Mouse (Mus musculus) layer of hippocampus, adult 9-10 months (tissue): ENCODE results near the gene Plin2.
"Not testable (repeated sequence)": the region's sequence is repeated elsewhere in the genome, so short reads cannot be mapped to it uniquely, and the experiment has no call there.

Source experiments
- DNase-seq: peaks from one replicate; pipeline ENCODE4 v3.0.0; 2022; ENCODE audit warnings: low spot score

Plin2 gene

DNA sequence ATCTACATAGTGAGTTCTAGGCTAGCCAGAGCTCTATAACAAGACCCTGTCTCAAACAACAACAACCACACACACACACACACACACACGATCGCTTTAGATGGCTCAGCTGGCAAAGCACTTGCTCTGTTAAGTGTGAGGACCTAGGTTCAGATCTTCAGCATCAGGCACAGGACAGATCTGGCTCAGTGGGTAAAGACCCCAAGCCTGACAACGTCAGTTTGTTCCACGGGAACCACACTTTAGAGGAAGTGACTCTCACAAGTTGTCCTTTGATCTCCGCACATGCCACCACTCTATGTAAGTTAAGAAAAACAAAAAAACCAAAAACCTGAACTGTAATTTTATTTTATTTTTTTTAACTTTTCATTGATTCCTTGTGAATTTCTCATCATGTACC, 13.4 kb upstream of the Plin2 start:
- no peak for DNase-seq

DNA sequence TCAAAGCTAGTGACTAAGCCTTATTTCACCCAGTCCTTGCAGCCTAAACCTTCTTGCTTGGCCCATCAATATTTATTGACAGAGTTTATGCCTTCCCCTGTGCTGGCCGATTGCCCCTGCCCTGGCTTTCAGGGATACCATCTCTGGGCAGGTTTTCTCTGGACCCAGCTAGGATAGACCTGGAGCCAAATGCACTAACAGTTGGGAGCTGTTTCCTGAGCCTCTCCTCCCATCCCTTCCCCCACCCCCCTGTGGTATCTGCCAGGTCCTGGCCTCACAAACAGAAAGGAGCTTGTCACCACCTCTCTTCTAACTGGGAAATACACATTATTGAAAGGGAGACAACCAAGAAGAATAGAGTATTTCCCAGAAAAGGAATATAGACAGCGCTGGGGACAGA, 12.0 kb upstream of the Plin2 start:
- DNase-seq = no peak

DNA sequence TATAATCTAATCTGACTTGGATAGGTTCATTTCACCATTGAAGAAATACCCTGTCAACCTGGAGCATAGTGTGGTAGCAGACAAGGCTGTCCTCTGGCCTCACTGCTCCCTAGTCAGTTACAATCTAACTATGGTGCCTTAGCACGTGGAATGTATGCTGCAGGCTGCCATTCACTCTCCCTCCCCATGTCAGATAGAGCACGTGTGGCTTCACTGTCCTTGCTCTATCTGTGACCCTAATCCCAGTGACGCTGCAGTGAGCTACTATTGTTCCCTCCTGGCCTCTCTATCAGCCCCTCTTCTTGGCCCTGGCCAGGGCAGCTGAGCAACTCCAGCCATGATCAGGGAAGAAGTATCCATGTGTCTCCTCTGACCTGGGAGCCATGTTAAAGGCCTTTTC, 11.6 kb upstream of the Plin2 start:
- no peak for DNase-seq

DNA sequence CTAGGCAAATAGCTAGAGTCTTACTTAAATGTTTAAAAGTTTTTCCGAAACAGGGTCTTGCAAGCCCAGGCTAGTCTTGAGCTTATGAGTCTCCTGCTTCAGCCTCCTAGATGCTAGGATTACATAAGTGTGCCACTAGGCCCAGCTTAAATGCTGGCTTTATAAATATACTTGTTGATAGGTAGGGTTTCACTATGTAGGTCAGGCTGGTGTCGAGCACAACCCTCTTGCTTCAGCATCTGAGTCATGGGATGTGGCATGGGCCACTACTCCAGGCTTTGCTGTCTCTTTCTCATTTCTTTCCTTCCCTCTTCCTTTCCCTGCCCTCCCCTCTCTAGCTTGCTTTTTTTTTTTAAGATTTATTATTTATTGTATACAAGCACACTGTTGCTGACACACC, 9.8 kb upstream of the Plin2 start:
- DNase-seq = no peak

DNA sequence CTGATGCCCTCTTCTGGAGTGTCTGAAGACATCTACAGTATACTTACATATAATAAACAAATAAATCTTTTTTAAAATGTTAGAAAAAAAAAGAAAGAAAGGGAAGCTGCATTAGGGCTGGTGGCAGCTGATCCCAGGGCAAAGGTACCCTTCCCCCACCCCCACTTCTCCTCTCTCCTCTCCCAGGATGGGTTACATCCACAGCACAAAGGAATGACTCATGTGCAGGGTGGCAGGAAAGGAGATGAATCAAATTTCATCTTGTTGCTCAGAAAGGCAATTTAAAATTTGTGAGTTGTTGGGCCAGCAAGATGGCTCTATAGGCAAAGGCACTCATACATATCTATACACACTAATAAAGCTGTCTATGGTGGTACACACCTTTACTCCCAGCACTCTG, 6.9 kb upstream of the Plin2 start:
- no peak for DNase-seq

DNA sequence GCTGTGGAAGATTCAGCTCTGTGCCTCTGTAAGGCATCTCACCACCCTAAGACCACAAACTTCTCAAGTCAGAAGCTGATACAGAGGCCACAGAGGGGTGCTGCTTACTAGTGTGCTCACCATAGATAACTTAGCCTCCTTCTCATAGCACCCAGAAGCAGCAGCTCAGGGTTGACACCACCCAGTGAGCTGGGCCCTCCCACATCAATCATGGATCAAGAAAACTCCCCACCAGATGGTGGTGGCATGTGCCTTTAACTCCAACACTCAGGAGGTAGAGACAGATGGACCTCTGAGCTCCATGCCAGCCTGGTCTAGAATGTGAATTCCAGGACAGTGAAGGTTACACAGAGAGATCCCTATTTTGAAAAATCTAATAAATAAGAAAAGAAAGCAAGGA, 4.9 kb upstream of the Plin2 start:
- not testable (repeated sequence) for DNase-seq

DNA sequence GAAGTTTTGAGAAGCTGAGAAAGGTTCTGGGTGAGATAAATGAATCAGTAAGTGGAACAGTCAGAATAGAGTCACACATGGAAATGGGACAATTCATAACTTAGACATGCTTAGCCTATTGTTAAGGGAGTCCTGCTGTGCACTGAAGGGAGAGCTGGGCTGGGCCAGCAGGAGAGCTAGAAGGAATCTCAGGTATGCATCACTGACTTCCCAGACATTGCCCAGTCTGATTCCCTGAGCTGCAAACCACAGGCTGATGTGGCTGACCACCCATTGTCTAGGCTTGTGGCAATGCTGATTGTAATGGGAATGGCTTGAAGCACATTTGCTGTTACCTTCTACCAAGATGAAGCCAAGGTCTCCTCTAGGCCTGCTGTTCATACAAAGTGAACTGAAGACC, 4.3 kb upstream of the Plin2 start:
- not testable (repeated sequence) for DNase-seq

DNA sequence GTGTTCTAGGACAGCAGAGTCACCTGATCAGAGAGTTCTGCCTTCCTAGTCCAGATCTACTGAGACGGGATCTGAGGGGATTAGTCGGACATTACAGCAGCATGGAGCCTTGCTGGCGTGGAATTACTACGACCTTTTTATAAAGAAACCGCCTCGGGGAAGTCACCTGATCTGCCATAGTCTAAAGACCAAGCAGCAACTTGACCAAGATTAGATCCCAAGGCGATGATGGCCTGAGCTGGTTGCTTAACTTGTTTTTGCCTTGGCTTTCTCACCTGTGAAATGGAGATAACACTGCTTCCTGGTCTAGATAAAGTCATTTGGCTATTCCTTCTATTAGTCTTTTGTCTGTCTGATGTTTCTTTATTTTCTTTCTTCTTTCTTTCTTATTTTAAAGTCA, 2.6 kb upstream of the Plin2 start:
- no peak for DNase-seq

DNA sequence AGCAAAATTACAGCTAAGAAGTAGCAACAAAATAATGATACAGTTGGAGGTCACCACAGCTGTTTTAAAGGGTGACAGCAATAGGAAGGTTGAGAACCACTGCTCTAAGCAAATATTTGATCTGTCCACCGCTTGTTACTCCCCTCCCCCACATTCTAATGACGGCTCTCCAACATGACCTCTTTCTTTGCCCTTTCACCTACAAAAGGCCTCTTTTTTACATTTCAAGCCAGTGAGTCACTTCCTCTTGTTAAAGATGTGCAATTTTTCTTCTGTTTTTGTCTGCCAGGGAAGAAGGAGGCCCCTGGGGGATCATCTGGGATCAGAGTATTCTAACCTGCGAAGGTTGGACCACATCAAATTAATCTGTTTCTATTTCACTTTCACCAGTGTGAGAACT, 1.9 kb upstream of the Plin2 start:
- DNase-seq = no peak

DNA sequence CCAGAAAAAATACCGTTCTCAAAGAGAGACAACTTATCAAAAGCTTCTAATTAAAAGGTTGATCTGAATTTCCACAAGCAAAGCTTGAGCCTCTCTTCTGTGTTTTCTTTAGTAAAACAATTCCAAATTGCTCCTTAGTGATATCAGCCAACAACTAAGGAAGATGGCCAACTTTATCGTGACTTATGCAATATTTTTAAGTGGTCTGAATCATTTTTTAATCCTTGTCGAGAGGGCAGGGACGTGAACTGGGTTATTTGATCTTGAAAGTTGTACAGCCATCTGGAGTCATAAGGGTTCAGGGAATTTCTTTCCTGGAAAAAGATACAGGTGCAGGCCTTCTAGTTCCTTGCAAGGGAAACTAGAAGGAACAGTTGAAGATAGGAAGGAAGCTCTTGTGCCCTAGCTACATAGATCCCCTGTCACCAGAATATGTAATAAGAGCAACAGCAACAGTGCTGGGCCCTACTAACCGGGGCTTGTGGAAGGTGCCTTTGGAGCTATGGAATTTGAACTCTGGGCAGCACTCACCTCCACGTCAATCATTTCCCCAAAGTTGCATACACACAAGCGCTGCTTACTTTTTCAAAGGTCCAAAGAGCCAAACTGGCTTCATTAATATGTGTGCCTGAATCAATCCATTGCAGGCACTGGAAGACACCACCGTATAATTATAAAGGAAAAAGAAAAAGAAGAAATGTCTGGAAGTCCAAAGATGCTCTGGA, 884 bp upstream of the Plin2 start:
- DNase-seq = no peak

DNA sequence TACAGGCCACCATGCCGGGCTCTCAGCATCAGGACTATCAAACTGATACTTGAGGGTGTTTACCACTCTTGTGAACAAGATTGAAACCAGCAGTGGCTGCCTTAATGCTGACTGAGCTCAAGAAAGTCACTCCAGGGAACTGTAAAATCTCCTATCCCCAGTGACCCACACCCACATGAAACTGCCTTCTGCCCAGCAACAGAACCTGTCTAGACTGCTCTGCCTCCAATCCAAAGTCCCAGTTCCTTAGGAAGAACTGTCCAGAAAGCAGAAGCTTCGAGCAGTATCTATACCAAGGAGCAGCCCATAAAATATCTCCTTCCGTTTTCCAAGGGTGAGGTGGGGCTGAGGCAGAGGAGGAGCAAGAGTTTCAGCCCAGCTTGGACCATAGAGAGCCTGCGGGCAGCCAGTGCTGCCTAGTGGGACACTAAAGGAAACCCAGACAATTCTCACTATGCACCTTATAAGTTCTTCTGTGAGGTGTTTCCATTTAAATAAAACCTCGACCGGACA, 563 bp downstream of the Plin2 start:
- not testable (repeated sequence) for DNase-seq

DNA sequence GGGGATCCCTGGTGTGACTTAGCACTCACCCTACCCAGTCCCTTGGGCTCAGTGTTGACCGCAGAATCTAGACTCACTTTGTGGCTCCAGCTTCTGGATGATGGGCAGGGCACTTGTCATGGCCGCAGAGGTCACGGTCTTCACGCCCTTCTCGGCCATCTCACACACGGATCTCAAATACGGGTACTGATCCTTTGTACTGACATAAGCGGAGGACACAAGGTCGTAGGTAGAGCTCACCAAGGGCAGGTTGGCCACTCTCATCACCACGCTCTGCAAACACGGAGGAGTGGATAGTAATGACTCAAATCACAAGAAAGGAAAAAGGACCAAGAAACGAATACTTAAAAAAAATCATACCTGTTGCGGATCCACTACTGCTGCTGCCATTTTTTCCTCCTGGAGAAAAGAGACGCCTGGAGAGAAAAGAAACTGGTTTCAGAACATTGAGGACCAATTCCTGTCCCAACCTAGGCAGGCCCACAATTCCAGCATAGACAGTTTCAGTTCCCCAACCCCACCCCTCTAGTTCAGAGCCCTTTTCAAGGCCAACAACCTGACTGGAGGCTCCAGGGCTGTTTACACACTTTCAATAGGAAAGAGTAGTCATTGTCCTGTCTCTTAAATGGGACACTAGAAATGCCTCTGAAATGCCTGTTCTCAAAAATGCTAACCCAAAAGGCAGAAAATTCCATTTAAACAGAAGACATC, 1.4 kb downstream of the Plin2 start:
- no peak for DNase-seq

DNA sequence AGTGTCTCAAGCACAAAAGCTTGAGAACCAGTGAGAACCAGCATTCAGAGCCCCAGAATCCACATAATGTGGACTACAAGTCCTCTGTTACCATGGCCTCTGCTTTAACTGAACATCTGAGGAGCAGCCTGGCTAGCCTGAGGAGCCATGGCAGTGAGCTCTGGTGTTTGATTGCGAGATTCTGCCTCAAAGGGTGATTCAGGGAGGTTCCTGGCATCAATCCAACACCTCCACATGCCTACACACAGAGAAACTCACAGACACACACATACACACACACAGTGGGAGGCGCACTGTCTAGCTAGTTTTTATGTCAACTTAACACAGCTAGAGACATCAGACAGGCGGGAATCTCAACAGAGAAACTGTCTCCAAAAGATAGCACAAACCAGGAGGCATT, 4.3 kb downstream of the Plin2 start:
- no peak for DNase-seq

DNA sequence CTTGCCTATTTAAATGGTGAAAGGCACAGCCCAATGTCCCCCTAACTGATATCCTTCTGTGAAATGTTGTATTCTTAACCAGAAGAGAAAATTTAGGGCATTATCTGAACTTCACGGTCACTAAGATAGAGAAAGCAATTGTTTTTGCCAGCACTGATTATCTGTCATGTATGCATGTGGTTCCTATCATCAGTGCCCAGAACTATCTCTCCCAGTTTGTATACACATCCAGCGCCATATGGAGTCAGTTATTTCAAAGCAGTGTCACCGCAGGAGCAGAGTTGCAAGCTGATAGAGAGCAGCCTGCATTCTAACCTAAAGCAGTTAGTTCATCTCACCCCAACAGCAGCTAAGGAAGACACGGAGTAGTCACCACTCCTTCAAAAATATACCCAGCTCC, 5.9 kb downstream of the Plin2 start:
- DNase-seq = no peak

DNA sequence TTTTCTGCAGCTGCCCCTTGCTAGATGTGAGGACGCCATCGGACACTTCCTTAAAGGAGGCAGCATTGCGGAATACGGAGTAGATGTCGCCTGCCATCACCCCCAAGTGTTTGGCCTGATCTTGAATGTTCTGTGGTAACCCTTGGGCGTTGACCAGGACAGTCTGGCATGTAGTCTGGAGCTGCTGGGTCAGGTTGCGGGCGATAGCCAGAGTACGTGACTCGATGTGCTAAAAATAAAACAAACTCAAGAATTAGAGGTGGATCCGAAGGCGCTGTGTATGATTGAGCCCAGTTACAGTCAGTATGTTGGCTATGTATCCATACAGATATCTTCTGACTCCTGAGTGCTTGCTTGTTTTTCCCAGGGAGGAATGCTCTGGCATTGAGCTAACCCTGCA, 12.7 kb downstream of the Plin2 start:
- DNase-seq = no peak

DNA sequence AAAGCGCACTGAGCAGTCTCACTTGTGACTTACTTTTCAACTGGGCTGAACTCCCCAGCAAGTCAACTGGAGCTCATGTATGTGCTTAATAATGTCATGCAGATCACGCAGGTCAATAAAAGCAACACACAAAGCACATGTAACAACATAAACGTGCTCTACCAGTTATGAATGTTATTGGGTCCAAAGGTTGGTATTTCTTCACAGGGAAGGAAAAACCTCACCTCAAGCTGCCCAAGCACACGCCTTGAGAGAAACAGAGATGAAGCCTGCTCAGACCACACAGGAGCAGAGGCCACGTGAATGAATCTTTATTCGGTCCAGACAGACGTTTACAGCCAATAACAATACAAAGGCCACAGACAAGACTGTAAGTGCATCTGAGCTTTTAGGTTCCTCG, 13.4 kb downstream of the Plin2 start:
- DNase-seq = not testable (repeated sequence)

DNA sequence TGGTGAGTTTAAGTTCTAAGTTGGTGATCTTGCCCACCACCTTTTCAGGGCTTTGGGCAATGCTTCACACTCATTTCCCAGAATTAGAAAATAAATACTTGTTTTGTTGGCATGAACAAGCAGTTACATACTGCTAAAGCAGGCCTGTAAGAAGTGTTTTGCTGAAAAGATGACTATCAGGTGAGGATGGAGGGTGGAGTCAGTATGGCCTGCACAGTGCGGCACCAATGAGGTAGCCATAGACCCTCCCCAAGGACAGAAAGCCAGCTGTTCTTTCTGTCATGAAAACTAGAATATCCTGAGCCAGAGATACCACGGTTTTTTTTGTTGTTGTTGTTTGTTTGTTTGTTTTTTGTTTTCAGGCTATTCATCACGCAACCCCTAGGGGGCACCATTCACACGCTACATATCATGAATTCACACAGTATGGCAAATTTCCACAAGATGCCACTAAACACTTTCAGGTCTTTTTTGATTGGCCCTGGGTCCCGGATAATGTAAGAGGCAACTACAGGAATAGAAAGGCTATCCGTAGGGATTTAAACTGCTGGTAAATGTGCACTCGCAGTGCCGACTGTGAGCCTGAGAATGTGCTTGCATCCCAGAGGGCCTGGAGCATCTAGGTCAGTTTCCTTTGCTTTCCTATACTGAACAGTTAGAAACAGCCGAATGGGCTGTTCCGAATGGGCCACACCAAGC, 18.0 kb downstream of the Plin2 start:
- DNase-seq = no peak

DNA sequence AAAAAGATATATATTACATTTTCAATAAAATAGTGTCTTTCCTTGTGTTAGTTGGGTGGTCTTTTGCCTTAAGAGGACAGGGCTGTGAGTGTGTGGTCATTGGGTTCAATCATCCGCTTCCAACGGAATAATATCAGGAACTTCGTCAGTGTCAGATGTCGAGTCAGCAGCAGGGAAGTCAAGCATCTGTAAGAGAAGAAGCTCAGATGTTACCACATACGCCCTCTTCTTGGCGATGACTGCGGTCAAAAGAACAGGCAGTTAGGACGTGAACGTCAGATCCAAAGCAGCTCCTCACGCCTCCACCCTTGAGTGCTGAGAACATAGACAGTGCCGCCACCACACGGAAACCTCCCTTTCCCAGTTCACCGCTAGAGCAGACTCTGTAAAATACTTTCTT, 21.5 kb downstream of the Plin2 start:
- not testable (repeated sequence) for DNase-seq

DNA sequence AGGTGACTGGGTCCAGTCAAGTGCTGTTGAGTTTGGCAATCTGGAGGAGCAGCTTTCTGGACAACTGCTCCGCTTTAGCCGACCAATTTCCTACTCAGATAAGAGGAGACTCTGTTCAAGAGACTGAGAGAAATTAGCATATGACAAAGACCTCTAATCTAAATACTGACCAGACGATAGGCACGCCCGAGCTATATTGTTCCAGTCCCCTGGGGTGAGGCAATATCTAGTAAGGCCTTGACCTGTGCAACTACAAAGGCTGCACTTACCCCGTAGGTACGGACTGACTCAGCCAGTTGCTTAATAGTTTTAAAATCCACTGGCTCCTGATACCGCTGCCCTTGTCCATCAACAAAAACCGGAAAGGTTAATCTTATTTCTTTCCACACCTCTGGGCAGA, 32.3 kb downstream of the Plin2 start:
- DNase-seq = not testable (repeated sequence)

DNA sequence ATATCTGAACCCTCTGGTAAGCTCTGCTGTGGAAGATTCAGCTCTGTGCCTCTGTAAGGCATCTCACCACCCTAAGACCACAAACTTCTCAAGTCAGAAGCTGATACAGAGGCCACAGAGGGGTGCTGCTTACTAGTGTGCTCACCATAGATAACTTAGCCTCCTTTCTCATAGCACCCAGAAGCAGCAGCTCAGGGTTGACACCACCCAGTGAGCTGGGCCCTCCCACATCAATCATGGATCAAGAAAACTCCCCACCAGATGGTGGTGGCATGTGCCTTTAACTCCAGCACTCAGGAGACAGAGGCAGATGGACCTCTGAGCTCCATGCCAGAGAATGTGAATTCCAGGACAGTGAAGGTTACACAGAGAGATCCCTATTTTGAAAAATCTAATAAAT, 35.0 kb downstream of the Plin2 start:
- DNase-seq = not testable (repeated sequence)

DNA sequence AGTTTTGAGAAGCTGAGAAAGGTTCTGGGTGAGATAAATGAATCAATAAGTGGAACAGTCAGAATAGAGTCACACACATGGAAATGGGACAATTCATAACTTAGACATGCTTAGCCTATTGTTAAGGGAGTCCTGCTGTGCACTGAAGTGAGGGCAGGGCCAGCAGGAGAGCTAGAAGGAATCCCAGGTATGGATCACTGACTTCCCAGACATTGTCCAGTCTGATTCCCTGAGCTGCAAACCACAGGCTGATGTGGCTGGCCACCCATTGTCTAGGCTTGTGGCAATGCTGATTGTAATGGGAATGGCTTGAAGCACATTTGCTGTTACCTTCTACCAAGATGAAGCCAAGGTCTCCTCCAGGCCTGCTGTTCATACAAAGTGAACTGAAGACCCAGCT, 35.5 kb downstream of the Plin2 start:
- DNase-seq = not testable (repeated sequence)

DNA sequence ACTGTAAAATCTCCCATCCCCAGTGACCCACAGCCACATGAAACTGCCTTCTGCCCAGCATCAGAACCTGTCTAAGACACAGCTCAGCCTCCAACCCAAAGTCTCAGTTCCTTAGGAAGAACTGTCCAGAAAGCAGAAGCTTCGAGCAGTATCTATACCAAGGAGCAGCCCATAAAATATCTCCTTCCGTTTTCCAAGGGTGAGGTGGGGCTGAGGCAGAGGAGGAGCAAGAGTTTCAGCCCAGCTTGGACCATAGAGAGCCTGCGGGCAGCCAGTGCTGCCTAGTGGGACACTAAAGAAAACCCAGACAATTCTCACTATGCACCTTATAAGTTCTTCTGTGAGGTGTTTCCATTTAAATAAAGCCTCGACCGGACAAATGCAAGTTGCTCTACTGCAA, 37.3 kb downstream of the Plin2 start:
- DNase-seq = not testable (repeated sequence)

DNA sequence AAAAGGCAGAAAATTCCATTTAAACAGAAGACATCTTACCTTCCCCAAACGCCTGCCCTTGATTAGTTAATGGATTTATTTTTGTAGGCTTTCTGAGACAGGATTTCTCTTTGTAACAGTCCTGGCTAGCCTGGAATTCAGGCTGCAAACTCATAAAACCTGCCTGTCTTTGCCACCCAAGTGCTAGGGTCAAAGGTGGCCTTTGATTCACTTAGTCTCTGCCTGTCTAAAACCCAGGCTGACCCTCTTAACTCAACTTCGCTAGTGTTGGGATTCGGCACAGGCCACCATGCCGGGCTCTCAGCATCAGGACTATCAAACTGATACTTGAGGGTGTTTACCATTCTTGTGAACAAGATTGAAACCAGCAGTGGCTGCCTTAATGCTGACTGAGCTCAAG, 38.0 kb downstream of the Plin2 start:
- no peak for DNase-seq
